Mouse (Mus musculus): Measurements from ENCODE around the gene Dock9. TPM values are rescaled to one million over a fixed set of nuclear protein-coding genes. Genes with fewer than 3 reads are reported as not detected.

Dock9 gene
- polyA plus RNA-seq, 1 experiment from 2014 or later: 5.4 TPM

DNA sequence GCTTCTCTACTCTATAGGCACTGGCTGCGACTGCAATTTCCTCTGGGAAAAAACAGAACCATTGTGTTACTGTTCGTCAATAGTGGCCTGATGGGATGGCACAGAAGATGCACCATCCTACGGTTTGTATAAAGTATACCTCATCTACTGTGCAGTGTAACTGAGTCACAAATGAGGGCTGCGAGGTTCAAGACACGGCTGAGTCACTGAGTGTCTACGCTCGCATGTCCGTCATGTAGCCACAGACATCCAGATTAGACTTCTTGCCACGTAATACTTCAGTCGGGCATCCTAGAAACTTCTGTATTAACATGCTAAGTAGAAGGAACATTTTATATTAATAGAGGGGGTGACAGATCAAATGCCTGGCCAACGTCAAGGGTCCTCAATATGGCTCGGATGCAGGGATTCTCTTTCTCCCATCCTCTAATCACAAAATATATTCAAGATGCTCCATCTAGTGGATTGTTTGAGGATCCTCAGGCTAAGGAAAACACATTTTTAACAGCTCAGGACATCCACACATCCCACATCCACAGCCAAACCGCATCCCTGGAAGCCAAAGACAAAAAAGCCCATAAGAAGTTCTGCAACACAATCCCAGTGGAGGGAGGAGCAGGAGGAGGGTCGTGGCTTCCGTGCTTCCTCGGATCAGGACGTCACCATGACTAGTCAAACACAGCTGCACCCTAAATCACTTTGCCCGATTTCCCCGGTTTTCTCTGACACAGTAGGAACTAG, 44.8 kb downstream of the Dock9 start:
- no peaks in the 10 kb centered on the region for H3K36me3 ChIP-seq
- H3K4me2 ChIP-seq (replicated peaks): no peak overlapping the region
- H3K9me3 ChIP-seq: no peaks in the 10 kb centered on the region
- no peak overlapping the region for H3K9ac ChIP-seq (replicated peaks)
- no peak overlapping the region for H3K4me3 ChIP-seq
- no peaks in the 10 kb centered on the region for H3K4me1 ChIP-seq
- no peak overlapping the region for H3K27ac ChIP-seq (replicated peaks)
- WGBS: 70% methylated on average over 19 of the region's 19 CpGs
- H3K27me3 ChIP-seq: 0 out of 2 replicates have a peak, but pooled peaks cover under 1% of the 10 kb centered on the region
- ATAC-seq (ENCODE audit: low FRiP score, low read depth): 0 out of 2 replicates have a peak, but pooled peaks have one; percentile 27

DNA sequence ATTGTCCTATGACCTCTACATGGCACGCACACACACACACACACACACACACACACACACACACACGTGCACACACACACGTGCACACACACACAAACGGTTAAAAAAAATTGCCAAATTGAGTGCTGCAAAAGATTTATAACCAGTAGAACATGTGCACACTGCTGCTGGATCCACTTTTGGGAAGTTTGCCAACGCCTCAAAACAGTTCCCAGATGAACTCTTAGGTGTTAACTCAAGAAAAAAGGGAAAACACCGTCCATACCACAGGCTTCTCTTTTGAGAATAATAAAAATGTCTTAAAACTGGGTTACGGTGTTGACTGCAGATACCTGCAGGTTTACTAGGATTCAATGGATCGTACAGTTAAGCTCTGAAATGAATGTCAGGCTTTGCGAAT, 48.0 kb downstream of the Dock9 start:
- Histone ChIP-seq H3K9me3 (no peaks in the 10 kb centered on the region), H3K27ac (replicated peaks) (no peak overlapping the region), H3K27me3 (no peaks in the 10 kb centered on the region), H3K4me2 (replicated peaks) (no peak overlapping the region), H3K4me1 (no peaks in the 10 kb centered on the region), H3K4me3 (no peak overlapping the region), H3K9ac (replicated peaks) (no peak overlapping the region), H3K36me3 (no peaks in the 10 kb centered on the region)
- WGBS: 94% methylated on average over 9 of the region's 9 CpGs
- no peak for ATAC-seq (ENCODE audit: low FRiP score, low read depth)

DNA sequence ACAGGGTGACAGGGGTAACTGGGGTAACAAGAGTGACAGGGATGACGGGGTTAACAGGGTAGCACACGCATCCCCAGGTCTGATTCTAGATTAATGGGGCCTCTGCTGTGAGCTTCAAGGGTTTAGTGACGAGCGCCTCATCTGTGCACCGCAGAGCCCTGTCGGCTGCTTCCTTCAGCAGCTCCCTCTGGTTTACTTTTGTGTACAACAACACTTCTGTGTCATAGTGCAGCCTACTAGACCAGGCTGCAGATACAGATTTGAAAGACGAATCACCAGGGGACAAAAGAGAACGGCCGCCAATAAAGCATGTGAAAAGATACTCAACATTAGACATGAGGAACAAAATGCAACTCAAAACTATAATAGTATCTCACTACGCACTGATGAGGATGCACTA, 48.6 kb downstream of the Dock9 start:
- no peaks in the 10 kb centered on the region for H3K9me3 ChIP-seq
- H3K4me2 ChIP-seq (replicated peaks): no peak overlapping the region
- H3K4me1 ChIP-seq: no peaks in the 10 kb centered on the region
- no peak for ATAC-seq (ENCODE audit: low FRiP score, low read depth)
- no peaks in the 10 kb centered on the region for H3K36me3 ChIP-seq
- WGBS: 83% methylated on average over 10 of the region's 10 CpGs
- no peaks in the 10 kb centered on the region for H3K27me3 ChIP-seq
- no peak overlapping the region for H3K27ac ChIP-seq (replicated peaks)
- H3K9ac ChIP-seq (replicated peaks): no peak overlapping the region
- no peak overlapping the region for H3K4me3 ChIP-seq

DNA sequence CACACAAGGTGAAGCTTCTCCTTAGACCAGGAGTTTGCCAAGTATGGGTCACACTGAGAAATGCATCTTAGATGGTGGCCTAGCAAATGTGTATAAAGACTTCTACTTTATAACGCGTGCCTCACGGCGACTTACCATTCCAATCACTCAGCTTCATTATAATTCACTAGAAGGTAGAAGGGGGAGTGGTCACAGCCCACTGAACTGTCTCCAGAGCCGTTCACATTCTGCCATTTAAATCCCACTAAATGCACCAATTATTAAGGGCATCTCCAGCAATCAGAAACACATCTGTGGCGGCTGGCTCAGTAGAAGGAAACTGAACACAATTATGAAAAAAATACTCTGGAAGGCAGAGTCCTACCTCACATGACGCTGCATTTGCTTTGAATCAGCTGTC, 50.3 kb downstream of the Dock9 start:
- ATAC-seq (ENCODE audit: low FRiP score, low read depth): no peak
- WGBS: 79% methylated on average over 7 of the region's 7 CpGs
- Histone ChIP-seq H3K36me3 (no peaks in the 10 kb centered on the region), H3K9me3 (no peaks in the 10 kb centered on the region), H3K27ac (replicated peaks) (no peak overlapping the region), H3K4me1 (no peaks in the 10 kb centered on the region), H3K27me3 (no peaks in the 10 kb centered on the region), H3K4me2 (replicated peaks) (no peak overlapping the region), H3K4me3 (no peak overlapping the region), H3K9ac (replicated peaks) (no peak overlapping the region)

DNA sequence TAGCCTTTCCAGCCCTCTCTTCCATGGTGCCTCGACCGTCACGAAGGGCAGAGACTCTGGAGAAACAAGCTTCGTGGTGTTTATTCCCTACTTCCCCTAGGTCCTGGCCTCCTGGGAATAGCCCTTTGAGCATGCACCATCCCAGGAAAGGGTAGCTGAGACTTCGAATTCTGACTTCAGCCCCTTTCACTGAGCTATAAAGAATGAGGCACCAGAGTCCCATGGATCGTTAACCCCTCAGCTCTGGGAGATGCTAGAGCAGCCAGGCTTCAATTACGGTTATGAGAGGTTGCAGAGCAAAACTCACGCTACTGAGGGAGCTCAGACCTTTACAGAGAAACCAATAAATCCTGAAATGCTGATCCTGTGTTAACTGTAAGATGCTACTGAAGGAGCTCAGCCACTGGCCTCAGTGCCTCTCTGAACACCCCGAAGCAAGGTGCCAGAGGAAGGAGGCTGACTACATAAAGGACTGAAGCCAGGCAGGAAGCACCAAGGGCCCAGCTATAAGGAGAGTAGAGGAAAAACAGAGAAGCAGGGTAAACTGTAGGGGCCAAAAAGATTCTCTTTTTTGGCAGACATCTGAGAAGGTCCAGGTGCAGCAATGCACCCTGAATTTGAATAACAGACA, 53.7 kb downstream of the Dock9 start:
- Histone ChIP-seq H3K4me2 (replicated peaks) (no peak overlapping the region), H3K4me1 (no peaks in the 10 kb centered on the region), H3K9ac (replicated peaks) (no peak overlapping the region), H3K4me3 (no peak overlapping the region), H3K27ac (replicated peaks) (no peak overlapping the region), H3K9me3 (no peaks in the 10 kb centered on the region), H3K36me3 (no peaks in the 10 kb centered on the region), H3K27me3 (no peaks in the 10 kb centered on the region)
- WGBS: 73% methylated on average over 9 of the region's 9 CpGs
- no peak for ATAC-seq (ENCODE audit: low FRiP score, low read depth)

DNA sequence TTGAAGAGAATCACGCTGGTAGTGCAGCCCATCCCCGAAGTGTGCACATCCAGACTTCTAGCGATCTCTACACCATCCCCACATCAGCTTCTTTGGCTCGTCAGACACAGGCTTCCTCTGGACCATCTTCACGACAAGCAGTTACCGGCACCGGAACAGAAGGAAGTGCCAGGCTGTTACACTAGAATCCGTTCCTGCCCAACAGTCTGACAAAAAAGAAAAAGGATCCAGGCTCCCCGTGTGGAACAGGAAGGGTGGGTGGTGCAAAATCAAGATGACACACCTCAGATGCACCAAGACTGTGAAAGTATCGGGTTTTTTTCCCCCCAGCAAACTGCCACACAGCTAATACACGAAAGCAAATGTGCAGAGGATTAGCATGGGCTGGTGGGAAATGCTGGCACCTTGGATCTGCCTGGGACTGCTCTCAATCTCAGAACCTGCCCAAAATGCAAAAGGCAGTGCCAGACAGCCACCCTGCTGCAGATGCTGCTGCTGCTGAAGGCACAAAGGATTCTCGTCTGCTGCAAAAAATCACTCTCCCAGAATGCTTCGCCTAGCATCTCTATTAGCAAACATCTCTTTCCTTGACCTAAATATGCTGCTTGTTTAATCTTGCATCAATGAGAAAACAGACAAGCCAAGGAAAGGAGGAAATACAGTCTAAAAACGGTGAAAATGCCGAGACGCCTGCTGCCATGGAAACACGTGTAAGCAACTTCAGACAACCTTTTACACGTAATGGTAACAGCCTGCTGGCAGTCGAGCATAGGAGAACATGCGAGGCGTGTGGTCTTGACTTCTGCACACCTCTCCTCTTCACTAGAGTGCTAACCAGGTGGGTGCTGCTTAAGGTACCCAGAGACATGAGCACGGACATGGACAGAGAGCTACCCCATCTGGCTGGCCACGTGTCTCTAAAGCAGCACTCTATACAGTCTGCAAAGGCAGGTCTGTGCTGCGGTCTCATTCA, 58.9 kb downstream of the Dock9 start:
- H3K4me3 ChIP-seq: no peak overlapping the region
- H3K27ac ChIP-seq (replicated peaks): no peak overlapping the region
- no peak for ATAC-seq (ENCODE audit: low FRiP score, low read depth)
- no peaks in the 10 kb centered on the region for H3K4me1 ChIP-seq
- H3K27me3 ChIP-seq: 0 out of 2 replicates have a peak, but pooled peaks cover 3% of the 10 kb centered on the region
- 74% methylated on average over 24 of the region's 24 CpGs for WGBS
- H3K9ac ChIP-seq (replicated peaks): no peak overlapping the region
- no peaks in the 10 kb centered on the region for H3K36me3 ChIP-seq
- H3K9me3 ChIP-seq: no peaks in the 10 kb centered on the region
- H3K4me2 ChIP-seq (replicated peaks): no peak overlapping the region

DNA sequence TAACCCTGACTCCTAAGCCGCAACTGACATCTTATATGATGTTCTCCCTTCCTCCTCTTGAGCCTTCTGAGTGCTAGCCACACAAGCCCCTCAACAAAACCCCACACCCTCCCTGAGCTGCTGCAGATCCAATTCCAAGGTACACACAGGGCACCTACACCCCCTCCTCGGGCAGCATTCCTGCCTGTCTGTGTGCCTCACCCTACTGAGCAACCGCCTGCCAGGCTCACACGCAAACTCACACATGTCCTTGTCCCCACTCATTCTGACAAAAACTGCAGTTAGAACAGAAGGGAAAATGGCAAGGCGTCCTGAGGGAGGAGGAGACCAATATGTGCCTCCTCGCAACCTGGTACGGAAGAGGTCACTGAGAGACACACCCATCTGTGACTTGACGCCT, 60.4 kb downstream of the Dock9 start:
- Histone ChIP-seq H3K4me1 (0 out of 2 replicates have a peak, but pooled peaks cover 2% of the 10 kb centered on the region), H3K4me3 (no peak overlapping the region), H3K27me3 (0 out of 2 replicates have a peak, but pooled peaks cover 3% of the 10 kb centered on the region), H3K4me2 (replicated peaks) (no peak overlapping the region), H3K9ac (replicated peaks) (no peak overlapping the region), H3K27ac (replicated peaks) (no peak overlapping the region), H3K9me3 (no peaks in the 10 kb centered on the region), H3K36me3 (no peaks in the 10 kb centered on the region)
- WGBS: 85% methylated on average over 8 of the region's 8 CpGs
- no peak for ATAC-seq (ENCODE audit: low FRiP score, low read depth)

DNA sequence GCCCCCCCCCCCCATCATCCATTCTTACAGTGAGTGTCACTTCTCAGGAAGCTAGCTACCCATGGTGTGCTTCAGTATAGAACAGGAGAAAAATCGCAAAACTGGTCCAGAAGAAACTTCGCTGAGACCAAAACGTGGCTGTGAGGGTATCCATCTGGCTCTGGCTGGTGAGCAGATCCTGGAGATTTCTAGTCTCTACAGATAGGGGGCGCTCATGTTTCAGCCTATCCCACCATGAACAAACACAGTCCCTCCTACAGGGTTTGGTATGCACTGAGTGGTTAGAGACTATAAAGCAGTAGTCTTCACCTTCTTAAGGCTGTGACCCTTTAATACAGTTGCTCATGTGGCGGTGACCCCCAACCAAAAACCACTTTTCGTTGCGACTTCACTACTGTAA, 62.0 kb downstream of the Dock9 start:
- no peak overlapping the region for H3K27ac ChIP-seq (replicated peaks)
- H3K4me1 ChIP-seq: 0 out of 2 replicates have a peak, but pooled peaks cover 9% of the 10 kb centered on the region
- no peak for ATAC-seq (ENCODE audit: low FRiP score, low read depth)
- WGBS: 62% methylated on average over 7 of the region's 7 CpGs
- no peaks in the 10 kb centered on the region for H3K9me3 ChIP-seq
- H3K4me2 ChIP-seq (replicated peaks): no peak overlapping the region
- H3K9ac ChIP-seq (replicated peaks): no peak overlapping the region
- 0 out of 2 replicates have a peak, but pooled peaks cover 3% of the 10 kb centered on the region for H3K27me3 ChIP-seq
- no peaks in the 10 kb centered on the region for H3K36me3 ChIP-seq
- no peak overlapping the region for H3K4me3 ChIP-seq

DNA sequence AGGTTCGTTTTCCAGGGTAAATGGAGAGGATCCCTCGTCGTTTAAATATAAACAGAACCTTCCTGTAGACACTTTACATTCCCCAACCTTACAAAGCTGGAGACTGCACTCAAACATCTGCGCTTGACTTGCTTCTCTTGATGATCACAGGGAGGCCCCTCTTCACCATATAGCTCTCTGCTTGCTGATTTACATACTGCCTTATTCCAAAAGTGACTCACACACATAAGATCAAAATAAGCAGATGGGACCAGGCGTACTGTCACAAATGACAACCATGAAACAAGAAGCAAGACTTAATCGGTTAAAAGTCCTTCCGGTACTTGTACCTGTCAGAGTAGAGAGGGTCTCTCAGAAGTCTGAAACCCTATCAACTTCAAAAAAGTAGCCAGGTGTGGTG, 63.4 kb downstream of the Dock9 start:
- Histone ChIP-seq H3K9ac (replicated peaks) (no peak overlapping the region), H3K4me3 (no peak overlapping the region), H3K27me3 (0 out of 2 replicates have a peak, but pooled peaks cover 3% of the 10 kb centered on the region), H3K4me2 (replicated peaks) (no peak overlapping the region), H3K4me1 (0 out of 2 replicates have a peak, but pooled peaks cover 9% of the 10 kb centered on the region), H3K27ac (replicated peaks) (no peak overlapping the region), H3K36me3 (no peaks in the 10 kb centered on the region), H3K9me3 (no peaks in the 10 kb centered on the region)
- ATAC-seq (ENCODE audit: low FRiP score, low read depth): no peak
- WGBS: 91% methylated on average over 7 of the region's 7 CpGs

DNA sequence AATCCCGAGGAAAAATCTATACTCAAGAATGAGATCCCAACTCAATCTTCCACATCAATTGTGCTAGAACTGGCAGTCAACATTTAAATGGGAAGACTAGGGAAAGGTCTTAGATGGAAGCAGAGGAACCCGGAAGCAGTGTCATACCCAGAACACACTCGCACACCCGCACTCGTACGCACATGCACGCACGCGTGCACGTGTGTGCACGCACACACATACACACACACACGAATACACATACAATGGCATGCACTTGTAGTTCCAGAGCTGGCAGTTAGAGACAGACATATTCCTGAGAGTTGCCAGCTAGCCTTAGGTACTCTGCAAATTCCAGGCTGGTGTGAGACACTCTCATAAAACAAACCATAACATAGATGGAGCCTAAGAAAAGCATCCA, 63.9 kb downstream of the Dock9 start:
- 0 out of 2 replicates have a peak, but pooled peaks cover 3% of the 10 kb centered on the region for H3K27me3 ChIP-seq
- H3K4me2 ChIP-seq (replicated peaks): no peak overlapping the region
- H3K27ac ChIP-seq (replicated peaks): no peak overlapping the region
- ATAC-seq (ENCODE audit: low FRiP score, low read depth): no peak
- no peak overlapping the region for H3K9ac ChIP-seq (replicated peaks)
- H3K9me3 ChIP-seq: no peaks in the 10 kb centered on the region
- WGBS: 96% methylated on average over 12 of the region's 12 CpGs
- H3K4me1 ChIP-seq: 0 out of 2 replicates have a peak, but pooled peaks cover 9% of the 10 kb centered on the region
- no peak overlapping the region for H3K4me3 ChIP-seq
- no peaks in the 10 kb centered on the region for H3K36me3 ChIP-seq

DNA sequence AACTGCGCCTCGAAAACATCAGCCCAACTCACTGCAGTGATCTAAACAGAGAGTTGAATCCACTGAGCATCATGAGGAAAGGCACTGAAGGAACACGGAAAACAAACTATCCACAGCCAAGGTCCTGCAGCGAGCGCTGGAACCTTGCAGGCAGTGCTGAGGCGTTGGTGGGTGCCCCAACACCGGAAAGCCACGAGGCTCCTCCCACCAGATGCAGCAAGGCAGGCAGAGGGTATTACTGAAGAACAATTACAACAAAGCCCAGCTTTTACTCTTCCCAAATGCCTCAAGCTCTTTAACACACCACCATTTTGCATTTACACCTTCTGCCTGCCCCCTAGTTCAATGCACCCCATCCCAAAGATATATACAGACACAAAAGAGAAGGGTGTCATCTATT, 65.4 kb downstream of the Dock9 start:
- ATAC-seq (ENCODE audit: low FRiP score, low read depth): peak; percentile 39
- 0 out of 2 replicates have a peak, but pooled peaks cover 3% of the 10 kb centered on the region for H3K27me3 ChIP-seq
- H3K27ac ChIP-seq (replicated peaks): no peak overlapping the region
- WGBS: 9% methylated on average over 8 of the region's 8 CpGs
- H3K36me3 ChIP-seq: no peaks in the 10 kb centered on the region
- H3K9ac ChIP-seq (replicated peaks): no peak overlapping the region
- H3K4me3 ChIP-seq: 0 out of 2 replicates have a peak overlapping the region, but pooled peaks have one; percentile 2
- H3K4me2 ChIP-seq (replicated peaks): peak overlapping the region; percentile 19; the same call in 1 of the 2 replicates
- H3K4me1 ChIP-seq: 0 out of 2 replicates have a peak, but pooled peaks cover 9% of the 10 kb centered on the region
- no peaks in the 10 kb centered on the region for H3K9me3 ChIP-seq
